Mouse (Mus musculus): ENCODE data around the gene Gm5771. TPM values are rescaled to one million over a fixed set of nuclear protein-coding genes. Genes with fewer than 3 reads are reported as not detected.

The Gm5771 gene
- polyA plus RNA-seq (2012; rRNA removed) = not detected in 2 replicates

GRCm38 (mm10) chr6:41392056-41392455 lies at the start of gene Gm5771:
Gene Gm5771 (plus strand): TSS chr6:41392356.

GRCm38 (mm10) chr6:41353932-41354331 lies 38.2 kb upstream of the Gm5771 start, which contains the start of gene Try10:
Gene Try10 (plus strand): TSS chr6:41354105.

GRCm38 (mm10) chr6:41377578-41377977 lies 14.6 kb upstream of the Gm5771 start, which contains the start of gene Prss3:
Gene Prss3 (minus strand): TSS chr6:41377678.

GRCm38 (mm10) chr6:41446045-41446444 lies 53.9 kb downstream of the Gm5771 start, which contains the start of gene Gm10334:
Gene Gm10334 (minus strand): TSS chr6:41446145.

Other genes starting within 250 kb of the Gm5771 start
- gene Try4, start 90.1 kb upstream of the Gm5771 start, polyA plus RNA-seq (2012; rRNA removed) = not detected in 2 replicates
- 0.25 TPM in 2 replicates for gene Try5, start 75.5 kb upstream of the Gm5771 start, polyA plus RNA-seq (2012; rRNA removed)
- gene Try10, start 38.3 kb upstream of the Gm5771 start, polyA plus RNA-seq (2012; rRNA removed) = not detected in 2 replicates
- gene Prss3, start 14.7 kb upstream of the Gm5771 start, polyA plus RNA-seq (2012; rRNA removed) = 0.09 and 0.15 TPM in 2 replicates
- gene Gm10334, start 53.8 kb downstream of the Gm5771 start, polyA plus RNA-seq (2012; rRNA removed) = not detected in 2 replicates
- not detected in 2 replicates for gene Prss1, start 66.6 kb downstream of the Gm5771 start, polyA plus RNA-seq (2012; rRNA removed)
- gene Prss2, start 129.4 kb downstream of the Gm5771 start, polyA plus RNA-seq (2012; rRNA removed) = not detected in 2 replicates
- gene Ephb6, start 213.1 kb downstream of the Gm5771 start, polyA plus RNA-seq (2012; rRNA removed) = 33.5 and 40.0 TPM in 2 replicates
- gene Trpv6, start 244.0 kb downstream of the Gm5771 start, polyA plus RNA-seq (2012; rRNA removed) = 0.04 and 0.19 TPM in 2 replicates